9 mouse cellular contexts compared by ENCODE assay signal in the genomic region with DNA sequence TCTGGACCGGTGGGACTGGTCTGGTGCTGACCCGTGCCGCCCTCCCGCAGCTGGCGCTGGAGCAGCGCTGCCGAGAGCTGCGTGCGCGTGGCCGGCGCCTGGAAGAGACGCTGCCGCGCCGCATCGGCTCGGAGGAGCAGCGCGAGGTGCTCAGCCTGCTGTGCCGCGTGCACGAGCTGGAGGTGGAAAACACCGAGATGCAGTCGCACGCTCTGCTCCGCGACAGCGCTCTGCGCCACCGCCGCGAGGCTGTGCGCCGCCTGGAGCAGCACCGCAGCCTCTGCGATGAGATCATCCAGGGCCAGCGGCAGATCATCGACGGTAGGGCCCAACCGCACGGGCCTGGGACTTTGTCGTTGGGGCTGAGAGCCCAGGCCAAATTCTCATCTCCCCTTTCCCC. TPM values are rescaled to one million over a fixed set of nuclear protein-coding genes. Genes with fewer than 3 reads are reported as not detected.
DNase-seq lines count a peak whose midpoint lies in the region; ATAC-seq lines count a peak whose summit lies in the region.
"Had no signal": no experiment of that assay in that cellular context is flagged by ENCODE, and none has a peak within 500 bp of the region (broad histone marks: within the 10 kb centered on the region; RNA-seq: fewer than 3 reads in every experiment).

No protein-coding gene starts in this region.

- H3K4me3 ChIP-seq in lung, embryonic 15.5 days = peak overlapping the region; percentile 23
- peak overlapping the region; percentile 36 for H3K4me3 ChIP-seq in hindbrain, embryonic 16.5 days (ENCODE audit: low read length)
- peak overlapping the region; percentile 25 for H3K4me3 ChIP-seq in neural tube, embryonic 11.5 days (ENCODE audit: low read depth, low read length)
- H3K4me3 ChIP-seq: erythroblast, embryonic 14.5 days had no signal

- ATAC-seq in lung, embryonic 15.5 days (ENCODE audit: borderline replicate concordance, extremely low read depth, low FRiP score, low TSS enrichment) = peak; percentile 25; the same call in 1 of the 2 replicates
- ATAC-seq in hindbrain, embryonic 16.5 days = peak; percentile 53
- peak; percentile 14; the same call in 1 of the 2 replicates for ATAC-seq in neural tube, embryonic 11.5 days (ENCODE audit: insufficient read depth, low FRiP score, low TSS enrichment)
- ATAC-seq in megakaryocyte-erythroid progenitor cell, adult 5-6 weeks (replicated peaks; ENCODE audit: low FRiP score, low TSS enrichment, poor library complexity, severe bottlenecking) = no peak

- H3K27ac ChIP-seq in lung, embryonic 15.5 days = no peak overlapping the region
- H3K27ac ChIP-seq in hindbrain, embryonic 16.5 days (ENCODE audit: low read depth, low read length) = 0 out of 2 replicates have a peak overlapping the region, but pooled peaks have one; percentile 24
- no peak overlapping the region for H3K27ac ChIP-seq in neural tube, embryonic 11.5 days (ENCODE audit: low read depth, low read length)

- peak overlapping the region; percentile 51 for H3K4me2 ChIP-seq in lung, embryonic 15.5 days
- H3K4me2 ChIP-seq in hindbrain, embryonic 16.5 days (ENCODE audit: low read length) = peak overlapping the region; percentile 68
- H3K4me2 ChIP-seq in neural tube, embryonic 11.5 days (ENCODE audit: low read depth) = peak overlapping the region; percentile 43

- no peak overlapping the region for H3K9ac ChIP-seq in lung, embryonic 15.5 days
- peak overlapping the region; percentile 53 for H3K9ac ChIP-seq in hindbrain, embryonic 16.5 days (ENCODE audit: low read depth, low read length)
- H3K9ac ChIP-seq in neural tube, embryonic 11.5 days (ENCODE audit: low read length) = peak overlapping the region; percentile 54

- no peaks in the 10 kb centered on the region for H3K9me3 ChIP-seq in lung, embryonic 15.5 days
- no peaks in the 10 kb centered on the region for H3K9me3 ChIP-seq in hindbrain, embryonic 16.5 days (ENCODE audit: control insufficient read depth, low read length)
- no peaks in the 10 kb centered on the region for H3K9me3 ChIP-seq in neural tube, embryonic 11.5 days (ENCODE audit: control insufficient read depth, low read length)

- peak; percentile 26 for DNase-seq in cerebellum, adult 11-12 months
- DNase-seq in cerebellum, postnatal 36 days = no peak
- no peak for DNase-seq in lung, postnatal 14 days
- DNase-seq in neural tube, embryonic 11.5 days (ENCODE audit: low spot score) = peak; percentile 71
- no peak for DNase-seq in spleen, postnatal 36 days (ENCODE audit: low spot score in 2 of 2)

- H3K27me3 ChIP-seq in lung, embryonic 15.5 days = peaks cover 93% of the 10 kb centered on the region
- peaks cover 21% of the 10 kb centered on the region for H3K27me3 ChIP-seq in hindbrain, embryonic 16.5 days (replicated peaks; ENCODE audit: control insufficient read depth, insufficient read depth, low read length)
- H3K27me3 ChIP-seq in neural tube, embryonic 11.5 days (ENCODE audit: control insufficient read depth, insufficient read depth, low read length) = peaks cover 43% of the 10 kb centered on the region

- 2% methylated on average over 43 of the region's 43 CpGs for WGBS in lung, embryonic 15.5 days
- WGBS in hindbrain, embryonic 16.5 days = under 1% methylated on average over 43 of the region's 43 CpGs
- 2% methylated on average over 43 of the region's 43 CpGs for WGBS in neural tube, embryonic 11.5 days

- peaks cover 12% of the 10 kb centered on the region for H3K4me1 ChIP-seq in lung, embryonic 15.5 days
- H3K4me1 ChIP-seq in hindbrain, embryonic 16.5 days (ENCODE audit: control insufficient read depth, insufficient read depth, low read depth, low read length) = peaks cover 16% of the 10 kb centered on the region
- peaks cover 14% of the 10 kb centered on the region for H3K4me1 ChIP-seq in neural tube, embryonic 11.5 days (ENCODE audit: control insufficient read depth, insufficient read depth, low read length)

- no peaks in the 10 kb centered on the region for H3K36me3 ChIP-seq in lung, embryonic 15.5 days
- H3K36me3 ChIP-seq in hindbrain, embryonic 16.5 days (ENCODE audit: control insufficient read depth, insufficient read depth, low read length) = no peaks in the 10 kb centered on the region
- H3K36me3 ChIP-seq in neural tube, embryonic 11.5 days (ENCODE audit: control insufficient read depth, insufficient read depth, low read length) = no peaks in the 10 kb centered on the region

RNA-seq across cellular contexts. Expression of a gene that starts 9.4 kb away (rescaled TPM):
- polyA plus RNA-seq in lung, embryonic 15.5 days (2015; fragmentation: Nextera tagmentation; extraction: Ambion mirVana) = 0.71 and 1.1 TPM in 2 replicates
- 22.4 and 24.2 TPM in 2 replicates for polyA plus RNA-seq in hindbrain, embryonic 16.5 days (2015; fragmentation: Nextera tagmentation; extraction: Ambion mirVana)
- polyA plus RNA-seq in neural tube, embryonic 11.5 days (2014; fragmentation: Nextera tagmentation; extraction: Ambion mirVana) = 43.1 and 51.5 TPM in 2 replicates
- not detected in 2 replicates for total RNA-seq in megakaryocyte-erythroid progenitor cell, adult 5-6 weeks (2014; fragmentation: Nextera tagmentation)
- not detected in 2 replicates for total RNA-seq in megakaryocyte-erythroid progenitor cell, adult 5-6 weeks (2017)
- polyA plus RNA-seq: erythroblast, embryonic 14.5 days had no signal

RNA-seq across cellular contexts. Expression of a gene that starts 12.4 kb away (rescaled TPM):
- polyA plus RNA-seq in lung, embryonic 15.5 days (2015; fragmentation: Nextera tagmentation; extraction: Ambion mirVana) = not detected in 2 replicates
- not detected in 2 replicates for polyA plus RNA-seq in hindbrain, embryonic 16.5 days (2015; fragmentation: Nextera tagmentation; extraction: Ambion mirVana)
- polyA plus RNA-seq in neural tube, embryonic 11.5 days (2014; fragmentation: Nextera tagmentation; extraction: Ambion mirVana) = not detected in 2 replicates
- not detected in 2 replicates for total RNA-seq in megakaryocyte-erythroid progenitor cell, adult 5-6 weeks (2014; fragmentation: Nextera tagmentation)
- not detected in 2 replicates for total RNA-seq in megakaryocyte-erythroid progenitor cell, adult 5-6 weeks (2017)
- polyA plus RNA-seq: erythroblast, embryonic 14.5 days had no signal

RNA-seq across cellular contexts. Expression of a gene that starts 21.1 kb away (rescaled TPM):
- 0.29 and 0.40 TPM in 2 replicates for polyA plus RNA-seq in lung, embryonic 15.5 days (2015; fragmentation: Nextera tagmentation; extraction: Ambion mirVana)
- 0.55 and 0.69 TPM in 2 replicates for polyA plus RNA-seq in hindbrain, embryonic 16.5 days (2015; fragmentation: Nextera tagmentation; extraction: Ambion mirVana)
- polyA plus RNA-seq in neural tube, embryonic 11.5 days (2014; fragmentation: Nextera tagmentation; extraction: Ambion mirVana) = 0.65 and 1.3 TPM in 2 replicates
- total RNA-seq in megakaryocyte-erythroid progenitor cell, adult 5-6 weeks (2014; fragmentation: Nextera tagmentation) = not detected in 2 replicates
- not detected in 2 replicates for total RNA-seq in megakaryocyte-erythroid progenitor cell, adult 5-6 weeks (2017)
- polyA plus RNA-seq: erythroblast, embryonic 14.5 days had no signal

RNA-seq across cellular contexts. Expression of a gene that starts 59.1 kb away (rescaled TPM):
- polyA plus RNA-seq in lung, embryonic 15.5 days (2015; fragmentation: Nextera tagmentation; extraction: Ambion mirVana) = 3.4 and 3.9 TPM in 2 replicates
- polyA plus RNA-seq in hindbrain, embryonic 16.5 days (2015; fragmentation: Nextera tagmentation; extraction: Ambion mirVana) = 2.5 and 3.0 TPM in 2 replicates
- polyA plus RNA-seq in neural tube, embryonic 11.5 days (2014; fragmentation: Nextera tagmentation; extraction: Ambion mirVana) = 1.7 and 2.5 TPM in 2 replicates
- total RNA-seq in megakaryocyte-erythroid progenitor cell, adult 5-6 weeks (2014; fragmentation: Nextera tagmentation) = not detected in 2 replicates
- total RNA-seq in megakaryocyte-erythroid progenitor cell, adult 5-6 weeks (2017) = not detected in 2 replicates
- polyA plus RNA-seq: erythroblast, embryonic 14.5 days had no signal

Comparison
In these comparisons a context has a peak if more than half of its experiments do, and no peak if none do; other contexts are left out.
1. DNase-seq: peak in cerebellum, adult 11-12 months (single experiment) and neural tube, embryonic 11.5 days (single experiment); none in cerebellum, postnatal 36 days (0 of 2), lung, postnatal 14 days (single experiment) and spleen, postnatal 36 days (0 of 2).
2. RNA of a gene that starts 9.4 kb away (polyA plus RNA-seq): 43.1 to 51.5 TPM in neural tube, embryonic 11.5 days and 22.4 to 24.2 TPM in hindbrain, embryonic 16.5 days; 0.71 to 1.1 TPM in lung, embryonic 15.5 days; every median in the first group is over 10 times any median in the second.
3. Peak in every context shown above with its lines, with median percentiles within 50 percentile points of each other: H3K4me2 ChIP-seq and H3K4me3 ChIP-seq.